Mouse (Mus musculus) adipocyte (in vitro differentiated cells): ENCODE data around the gene Ttc39a.

Experiments used
- DNase-seq: peaks from one replicate; pipeline ENCODE4 v3.0.0-alpha.2; 2016; ENCODE audit warnings: low spot score

Ttc39a gene

DNA sequence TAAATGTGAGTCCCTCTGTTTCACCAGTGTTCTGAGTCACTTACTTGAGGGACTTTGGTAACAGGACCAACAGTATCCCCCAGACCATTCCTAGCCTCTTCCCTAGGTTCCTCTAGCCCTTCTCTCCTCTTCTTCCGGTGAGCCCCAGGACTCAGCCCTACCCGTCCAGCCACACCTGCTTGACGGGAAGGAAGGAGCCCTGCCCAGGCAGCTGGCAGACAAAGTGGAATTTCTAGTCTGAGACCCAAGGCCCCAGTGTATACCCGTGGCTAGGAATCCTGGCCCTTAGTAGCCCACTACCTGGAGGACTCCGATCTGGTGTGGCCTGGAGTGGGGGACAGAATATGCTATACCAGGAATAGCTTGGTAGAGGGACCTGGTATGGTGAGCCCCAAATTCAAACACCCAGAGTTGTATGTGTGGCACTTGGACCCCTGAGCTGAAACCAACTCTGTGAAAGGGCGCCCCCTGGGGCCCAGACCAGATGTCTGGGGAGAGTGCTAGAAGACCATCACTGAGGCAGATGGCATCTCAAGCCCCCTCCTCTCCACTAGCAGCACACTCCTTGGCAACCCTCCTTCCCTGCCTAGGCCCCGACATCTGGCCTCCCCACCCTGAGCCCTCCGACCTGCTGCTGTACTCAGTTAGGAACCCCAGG lies 13.8 kb downstream of the Ttc39a start:
- DNase-seq = no peak

DNA sequence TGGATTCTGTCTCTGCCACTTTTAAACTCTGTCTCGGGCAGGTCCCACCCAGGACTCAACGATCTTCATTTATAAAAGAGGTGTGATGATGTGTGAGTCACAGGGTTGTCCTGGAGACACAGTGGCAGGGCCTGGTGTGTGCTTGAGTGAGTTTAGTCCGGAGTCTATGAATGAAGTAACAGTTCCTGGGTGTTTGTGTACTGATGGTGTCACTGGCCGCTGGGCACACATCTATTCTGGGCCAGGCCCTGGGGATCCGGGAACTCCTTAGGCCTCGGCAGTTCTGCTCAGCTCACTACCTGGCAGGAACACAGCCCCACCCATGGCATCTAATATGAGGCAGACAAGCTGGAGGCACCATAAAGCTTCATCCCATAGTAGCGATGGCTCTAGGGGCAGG lies 15.2 kb downstream of the Ttc39a start:
- no peak for DNase-seq

DNA sequence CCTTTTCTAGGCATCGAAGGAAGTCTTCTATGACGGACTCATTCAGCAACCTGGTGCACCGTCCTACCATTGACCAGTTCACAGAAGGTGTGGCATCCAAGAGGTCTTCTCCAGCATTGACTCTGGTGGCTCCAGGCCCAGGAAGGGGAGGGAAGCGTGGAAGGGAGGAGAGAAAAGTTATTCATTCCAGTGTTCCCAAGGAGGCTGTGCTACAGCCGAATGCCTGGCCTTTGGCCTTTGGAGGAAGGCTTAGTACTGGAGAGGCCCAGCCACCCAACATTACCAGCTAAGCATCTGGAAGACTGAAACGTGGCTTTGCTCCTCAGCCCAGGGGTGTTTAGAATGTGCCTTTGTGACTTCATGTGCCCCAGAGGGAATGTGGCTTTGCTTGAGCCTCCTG lies 16.0 kb downstream of the Ttc39a start:
- no peak for DNase-seq

DNA sequence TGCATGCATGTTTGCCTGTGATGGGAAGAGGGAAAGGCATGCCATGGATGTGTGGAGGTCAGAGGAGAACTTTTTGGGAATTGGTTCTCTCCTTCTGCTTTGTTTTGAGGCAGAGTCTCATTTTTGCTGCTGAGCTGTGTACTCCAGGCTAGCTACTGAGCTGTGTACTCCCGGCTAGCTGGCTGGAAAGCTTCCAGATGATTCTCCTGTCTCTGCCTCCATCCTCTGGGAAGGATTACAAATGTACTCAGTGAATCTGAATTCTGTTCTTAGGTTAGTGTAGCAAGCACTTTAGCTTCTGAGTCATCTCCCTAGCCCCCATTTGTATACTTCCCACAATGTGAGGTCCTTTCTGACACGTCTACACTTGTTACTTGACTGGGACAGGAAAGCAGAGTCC lies 17.0 kb downstream of the Ttc39a start:
- no peak for DNase-seq

- DNase-seq = peak; percentile 84
These were observed 20.6 kb downstream of the Ttc39a start for GRCm38 (mm10) chr4:109427058-109427457.

GRCm38 (mm10) chr4:109430250-109430649 lies 23.8 kb downstream of the Ttc39a start:
- DNase-seq = no peak

GRCm38 (mm10) chr4:109430854-109431253 lies 24.4 kb downstream of the Ttc39a start:
- DNase-seq = peak; percentile 60

GRCm38 (mm10) chr4:109432668-109433375 lies 26.4 kb downstream of the Ttc39a start:
- no peak for DNase-seq

GRCm38 (mm10) chr4:109433641-109434040 lies 27.2 kb downstream of the Ttc39a start:
- no peak for DNase-seq

DNA sequence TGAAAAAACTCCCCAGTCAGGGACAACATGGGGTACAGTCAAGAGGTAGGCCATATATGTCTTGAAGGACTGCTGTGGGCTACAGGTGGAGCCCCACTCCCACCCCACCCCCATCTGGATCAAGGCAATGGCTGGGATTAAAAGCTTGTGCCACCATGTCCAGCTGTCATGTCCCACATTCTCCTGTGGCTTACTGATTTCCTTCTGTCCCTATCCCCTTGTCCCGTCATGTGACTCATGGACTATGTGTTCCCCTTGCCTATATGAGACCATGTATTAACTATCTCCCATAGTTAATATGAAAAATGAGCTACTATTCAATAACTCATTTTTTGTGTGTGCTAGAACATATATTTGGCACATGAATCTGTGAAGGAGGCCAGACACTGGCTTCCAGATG lies 27.8 kb downstream of the Ttc39a start:
- no peak for DNase-seq

- DNase-seq = peak; percentile 78
These were observed 31.8 kb downstream of the Ttc39a start for GRCm38 (mm10) chr4:109437913-109438878.

DNA sequence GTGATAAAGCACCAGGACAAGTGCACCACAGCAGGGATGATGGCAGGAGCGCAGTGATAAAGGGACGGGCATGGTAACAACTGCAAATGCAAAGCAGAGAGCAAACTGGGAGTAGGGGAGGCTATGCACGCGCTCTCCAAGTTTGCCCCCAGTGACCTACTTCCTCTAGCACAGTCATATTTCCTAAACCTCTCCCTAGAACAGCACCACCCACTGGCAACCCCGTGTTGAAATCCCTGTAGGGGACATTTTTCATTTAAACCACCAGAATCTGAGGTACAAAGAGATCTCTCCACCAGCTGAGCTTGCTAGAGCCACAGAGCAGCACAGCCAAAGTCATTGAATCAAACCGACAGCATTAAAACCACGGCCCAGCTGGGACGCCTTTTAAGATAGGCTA lies 32.7 kb downstream of the Ttc39a start:
- DNase-seq = no peak

- peak; percentile 66 for DNase-seq
These were observed 33.4 kb downstream of the Ttc39a start for GRCm38 (mm10) chr4:109439825-109440248.

GRCm38 (mm10) chr4:109440381-109440780 lies 34.0 kb downstream of the Ttc39a start:
- no peak for DNase-seq

GRCm38 (mm10) chr4:109441000-109441399 lies 34.6 kb downstream of the Ttc39a start:
- no peak for DNase-seq

DNA sequence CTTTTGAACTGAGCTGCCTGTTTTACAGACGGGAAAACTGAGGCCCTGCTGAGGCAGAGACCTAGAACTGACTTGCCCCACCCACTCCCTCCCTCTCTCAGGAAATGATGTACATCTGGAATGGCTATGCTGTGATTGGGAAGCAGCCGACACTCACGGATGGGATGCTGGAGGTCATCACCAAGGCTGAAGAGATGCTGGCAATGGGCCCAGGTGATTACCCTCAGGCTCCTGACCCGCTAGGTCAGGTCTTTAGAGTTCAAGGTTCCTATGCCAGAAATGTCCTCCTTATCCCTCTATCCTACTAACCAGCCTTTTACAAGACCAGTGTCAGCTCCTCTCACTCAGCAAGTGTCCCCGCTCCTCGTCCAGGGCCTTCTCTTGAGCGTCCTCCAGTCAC lies 35.7 kb downstream of the Ttc39a start:
- no peak for DNase-seq

- no peak for DNase-seq
These were observed 36.2 kb downstream of the Ttc39a start for GRCm38 (mm10) chr4:109442649-109443048.

- peak; percentile 29 for DNase-seq
These were observed 38.0 kb downstream of the Ttc39a start for GRCm38 (mm10) chr4:109444471-109444870.

GRCm38 (mm10) chr4:109444951-109445350 lies 38.5 kb downstream of the Ttc39a start:
- DNase-seq = no peak

DNA sequence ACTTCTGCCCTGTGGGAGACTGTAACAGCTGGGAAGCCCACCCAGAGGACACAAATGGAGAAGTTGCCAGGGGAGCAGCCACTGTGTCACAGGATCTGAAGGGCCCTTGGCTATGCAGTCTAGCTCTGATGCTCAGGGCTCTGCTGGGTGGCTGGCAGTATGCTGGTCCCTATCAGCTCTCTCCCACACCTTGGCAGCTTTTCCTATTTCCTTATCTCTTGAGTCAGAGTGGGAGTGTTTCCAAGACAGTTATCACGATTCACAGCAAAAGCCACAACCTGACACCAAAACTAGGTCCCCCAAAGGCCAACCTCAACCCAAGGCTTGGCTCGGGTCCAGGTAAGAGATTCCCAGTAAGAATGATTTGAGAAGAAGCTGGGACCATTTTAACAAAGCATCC lies 39.0 kb downstream of the Ttc39a start:
- no peak for DNase-seq

GRCm38 (mm10) chr4:109445956-109446355 lies 39.5 kb downstream of the Ttc39a start:
- DNase-seq = no peak

DNA sequence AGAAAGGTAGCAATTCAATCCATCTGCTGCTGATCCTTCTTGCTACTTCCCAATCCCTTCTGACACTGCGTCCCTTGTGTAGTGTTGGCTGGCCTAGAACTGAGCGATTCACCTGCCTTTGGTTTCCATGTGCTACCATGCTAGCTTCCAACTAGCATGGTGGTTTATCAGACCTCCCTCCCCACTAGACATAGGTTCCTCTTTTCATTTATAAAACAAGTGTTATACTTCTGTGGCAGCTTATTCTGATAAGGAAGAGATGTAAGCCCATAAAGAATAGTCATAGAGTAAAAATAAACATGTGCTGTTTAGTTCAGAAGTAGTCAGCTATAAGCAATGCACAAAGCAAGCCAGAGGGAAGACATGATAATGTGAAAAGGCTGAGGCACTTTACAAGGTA lies 42.1 kb downstream of the Ttc39a start:
- DNase-seq = no peak

GRCm38 (mm10) chr4:109456821-109457220 lies 50.4 kb downstream of the Ttc39a start:
- no peak for DNase-seq
